Mouse (Mus musculus) CH12.LX (cell line): ENCODE data around the gene Il9.

ENCODE experiments used
- CHD1 ChIP-seq: IDR thresholded peaks from 2 replicates; pipeline ENCODE4 v1.6.1; 2012; ENCODE audit warnings: low read depth, low read length, improper control_type of control experiment, inconsistent platforms
- CHD2 ChIP-seq: IDR thresholded peaks from 2 replicates; pipeline ENCODE4 v1.6.1; 2011; ENCODE audit warnings: low read length, improper control_type of control experiment
- CTCF ChIP-seq, 2 experiments: IDR thresholded peaks in 1 of 2; conservative IDR thresholded peaks in 1 of 2; 2 replicates each; pipeline ENCODE4 v1.5.1; 2011 to 2012; ENCODE audit warnings: low read depth in 2 of 2, low read length in 2 of 2, improper control_type of control experiment in 1 of 2, inconsistent platforms in 1 of 2, mild to moderate bottlenecking in 1 of 2, moderate library complexity in 1 of 2
- ELF1 ChIP-seq: IDR thresholded peaks from 2 replicates; pipeline ENCODE4 v1.6.1; 2014; ENCODE audit warnings: low read depth, mild to moderate bottlenecking, inconsistent platforms, low read length, improper control_type of control experiment
- EP300 ChIP-seq: IDR thresholded peaks from 2 replicates; pipeline ENCODE4 v1.6.1; 2011; ENCODE audit warnings: low read length, improper control_type of control experiment
- ETS1 ChIP-seq: conservative IDR thresholded peaks from 2 replicates; pipeline ENCODE4 v1.6.1; 2012; ENCODE audit warnings: low read depth, mild to moderate bottlenecking, inconsistent platforms, low read length, improper control_type of control experiment, moderate library complexity
- MEF2A ChIP-seq: IDR thresholded peaks from 2 replicates; pipeline ENCODE4 v1.6.1; 2014; ENCODE audit warnings: low read depth, mild to moderate bottlenecking, inconsistent platforms, low read length, improper control_type of control experiment, borderline replicate concordance
- MXI1 ChIP-seq: IDR thresholded peaks from 2 replicates; pipeline ENCODE4 v1.6.1; 2011; ENCODE audit warnings: mild to moderate bottlenecking, low read depth, low read length, improper control_type of control experiment
- POLR2A ChIP-seq: IDR thresholded peaks from 2 replicates; pipeline ENCODE4 v1.6.1; 2011; ENCODE audit warnings: low read depth, mild to moderate bottlenecking, improper control_type of control experiment, low read length
- SIN3A ChIP-seq: IDR thresholded peaks from 2 replicates; pipeline ENCODE4 v1.6.1; 2012; ENCODE audit warnings: low read length, improper control_type of control experiment, inconsistent platforms
- ZC3H11A ChIP-seq: IDR thresholded peaks from 2 replicates; pipeline ENCODE4 v1.6.1; 2012; ENCODE audit warnings: low read depth, mild to moderate bottlenecking, inconsistent platforms, low read length, improper control_type of control experiment

- TF ChIP-seq CTCF (conservative IDR thresholded peaks at IDR 0.05 in 1 of 2, IDR thresholded peaks at IDR 0.05 in 1 of 2; ENCODE audit: low read depth in 2 of 2, low read length in 2 of 2) (no peak), MXI1 (no peak), CHD1 (no peak), MEF2A (no peak), ETS1 (no peak), EP300 (no peak), POLR2A (no peak), ELF1 (no peak), SIN3A (no peak), CHD2 (no peak), ZC3H11A (no peak)
Measured at GRCm38 (mm10) chr13:56477271-56477670, 4.8 kb downstream of the Il9 start.
